Mouse (Mus musculus) stomach, embryonic 15.5 days (tissue): ENCODE results near the gene Klk12. TPM values are rescaled to one million over a fixed set of nuclear protein-coding genes. Genes with fewer than 3 reads are reported as not detected.

Experiments used
- ATAC-seq: fragments of 200-750 bp; cut with Nextera tagmentation; 2 replicates; pipeline ENCODE4 v1.8.0; 2017; ENCODE audit warnings: low read depth, moderate number of reproducible peaks, moderate TSS enrichment; ENCODE audit not compliant: insufficient read depth, low FRiP score
- H3K27ac ChIP-seq: fragments of 300-500 bp; sonication (generic); 2 replicates; pipeline ENCODE4 v1.5.1; 2015; ENCODE audit warnings: mild to moderate bottlenecking, inconsistent platforms
- H3K27me3 ChIP-seq: fragments of 300-500 bp; sonication (generic); replicated peaks from 2 replicates; pipeline ENCODE4 v1.6.1; 2015; ENCODE audit warnings: inconsistent platforms
- H3K36me3 ChIP-seq: fragments of 300-500 bp; sonication (generic); 2 replicates; pipeline ENCODE4 v1.6.1; 2015; ENCODE audit warnings: inconsistent platforms
- H3K4me1 ChIP-seq: fragments of 300-500 bp; sonication (generic); 2 replicates; pipeline ENCODE4 v1.6.1; 2015; ENCODE audit warnings: inconsistent platforms
- H3K4me2 ChIP-seq: fragments of 300-500 bp; sonication (generic); 2 replicates; pipeline ENCODE4 v1.6.1; 2015; ENCODE audit warnings: mild to moderate bottlenecking, inconsistent platforms
- H3K4me3 ChIP-seq: fragments of 300-500 bp; sonication (generic); replicated peaks from 2 replicates; pipeline ENCODE4 v1.5.1; 2015; ENCODE audit warnings: inconsistent platforms
- H3K9ac ChIP-seq: fragments of 300-500 bp; sonication (generic); 2 replicates; pipeline ENCODE4 v1.6.1; 2015; ENCODE audit warnings: inconsistent platforms
- H3K9me3 ChIP-seq: fragments of 300-500 bp; sonication (generic); 2 replicates; pipeline ENCODE4 v1.6.1; 2016; ENCODE audit warnings: inconsistent platforms
- WGBS: fragments of 180-500 bp; shearing (Covaris S2); methylation state at CpG from one replicate; pipeline ENCODE4 v1.1.7; 2015; 5-methylcytosine and 5-hydroxymethylcytosine counted together
- polyA plus RNA-seq: library from polyadenylated mRNA; unstranded; fragments of >200 nt; fragmentation: Nextera tagmentation; extraction: Ambion mirVana; gene quantifications from 2 replicates; pipeline ENCODE4 v1.2.1, GENCODE M21; 2015

Gene Klk12
- 0.57 and 2.4 TPM in 2 replicates for polyA plus RNA-seq

DNA sequence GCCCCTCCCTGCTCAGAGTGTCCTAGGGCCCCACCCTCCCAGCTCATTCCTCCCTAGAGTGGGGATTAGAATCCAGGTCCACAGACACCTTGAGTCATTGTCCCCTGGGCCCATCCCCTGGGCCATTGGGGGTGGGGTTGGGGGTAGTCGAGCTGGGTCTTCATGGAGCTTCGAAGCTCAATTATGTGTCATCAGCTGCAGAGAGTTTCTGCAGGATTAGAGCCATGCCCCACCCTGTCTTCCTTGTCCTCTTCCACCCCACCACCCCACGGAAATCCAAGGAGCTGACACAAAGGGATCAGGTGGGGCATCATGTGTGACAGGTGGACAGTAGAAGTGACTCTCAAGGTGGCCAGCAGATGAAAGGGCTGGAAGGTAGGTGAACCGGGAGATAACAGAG, at the start of gene Klk12:
Gene Klk12 (plus strand): TSS at position 301 of the 400 bp plus-strand sequence.
- Histone ChIP-seq H3K9me3 (no peaks in the 10 kb centered on the region), H3K36me3 (no peaks in the 10 kb centered on the region), H3K4me3 (no peak within 1 kb of the TSS), H3K9ac (no peak within 1 kb of the TSS), H3K4me2 (no peak within 1 kb of the TSS), H3K4me1 (no peaks in the 10 kb centered on the region), H3K27me3 (no peaks in the 10 kb centered on the region), H3K27ac (no peak within 1 kb of the TSS)
- ATAC-seq = no peak
- WGBS = 71% methylated on average over 4 of the region's 4 CpGs

DNA sequence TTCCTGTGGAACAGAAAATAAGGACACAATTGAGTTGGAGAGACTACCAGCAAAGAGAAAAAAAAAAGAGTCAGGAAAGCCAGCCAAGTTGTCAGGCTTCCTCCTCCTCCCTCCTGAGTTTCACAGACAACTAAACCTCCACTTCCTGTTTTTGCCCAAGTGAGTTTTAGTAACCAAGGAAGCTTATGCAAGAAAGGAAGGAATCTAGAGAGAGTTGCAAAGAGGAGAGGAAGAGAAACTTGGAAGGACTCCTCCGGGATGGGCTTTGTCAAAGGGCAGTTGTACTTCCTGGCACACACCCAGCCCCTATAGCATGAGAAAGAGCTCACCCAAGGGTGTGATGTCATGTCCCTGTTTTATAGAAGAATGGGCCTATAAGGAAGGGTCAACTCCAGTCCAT, 20.9 kb upstream of the Klk12 start:
- Histone ChIP-seq H3K4me3 (no peak overlapping the region), H3K27me3 (no peaks in the 10 kb centered on the region), H3K9ac (no peak overlapping the region), H3K27ac (no peak overlapping the region), H3K9me3 (no peaks in the 10 kb centered on the region), H3K4me2 (no peak overlapping the region), H3K4me1 (no peaks in the 10 kb centered on the region), H3K36me3 (no peaks in the 10 kb centered on the region)
- no peak for ATAC-seq
- 43% methylated on average over 1 of the region's 1 CpGs for WGBS

DNA sequence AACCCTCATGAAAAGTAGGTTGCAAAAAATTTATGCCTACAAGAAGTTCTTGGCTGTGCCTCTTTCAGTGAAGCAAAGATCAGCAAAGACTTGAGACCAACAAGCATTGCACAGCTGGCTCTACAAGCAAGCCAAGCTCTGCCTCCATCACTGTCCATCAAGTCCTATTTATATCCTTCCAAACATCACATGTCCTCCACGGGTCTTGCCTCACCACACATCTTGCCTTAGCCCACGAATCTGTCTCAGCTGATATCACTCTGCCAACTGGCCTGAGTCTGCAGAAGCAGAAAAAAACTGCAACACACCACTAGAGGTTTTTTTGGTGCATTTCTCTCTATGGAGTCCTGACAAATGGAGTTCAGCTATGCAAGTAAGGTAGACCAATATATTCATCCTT, 15.9 kb upstream of the Klk12 start:
- ATAC-seq = no peak
- Histone ChIP-seq H3K4me1 (no peaks in the 10 kb centered on the region), H3K9ac (no peak overlapping the region), H3K4me3 (no peak overlapping the region), H3K36me3 (no peaks in the 10 kb centered on the region), H3K9me3 (no peaks in the 10 kb centered on the region), H3K27ac (no peak overlapping the region), H3K27me3 (no peaks in the 10 kb centered on the region), H3K4me2 (no peak overlapping the region)
- 75% methylated on average over 2 of the region's 2 CpGs for WGBS

DNA sequence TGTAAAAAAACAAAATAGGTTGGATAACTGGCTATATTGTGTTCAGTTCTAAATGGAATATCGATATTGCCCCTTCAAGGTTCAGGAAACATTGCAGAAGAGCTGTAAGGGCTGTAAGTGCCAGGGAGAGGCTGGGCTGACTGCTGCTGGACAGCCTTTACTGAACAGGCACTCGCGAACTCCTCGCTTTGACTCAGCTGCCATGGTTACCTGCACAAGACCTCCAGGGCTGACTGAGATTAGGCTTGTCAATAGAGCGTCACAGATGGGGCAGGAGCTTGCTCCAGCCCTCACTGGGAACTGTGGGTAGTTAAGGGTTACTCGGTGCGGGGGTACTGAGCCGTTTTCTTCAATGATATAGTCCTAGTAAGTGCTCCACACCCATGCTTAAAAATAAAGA, 2.2 kb upstream of the Klk12 start:
- no peak for ATAC-seq
- 43% methylated on average over 8 of the region's 8 CpGs for WGBS
- H3K36me3 ChIP-seq = no peaks in the 10 kb centered on the region

DNA sequence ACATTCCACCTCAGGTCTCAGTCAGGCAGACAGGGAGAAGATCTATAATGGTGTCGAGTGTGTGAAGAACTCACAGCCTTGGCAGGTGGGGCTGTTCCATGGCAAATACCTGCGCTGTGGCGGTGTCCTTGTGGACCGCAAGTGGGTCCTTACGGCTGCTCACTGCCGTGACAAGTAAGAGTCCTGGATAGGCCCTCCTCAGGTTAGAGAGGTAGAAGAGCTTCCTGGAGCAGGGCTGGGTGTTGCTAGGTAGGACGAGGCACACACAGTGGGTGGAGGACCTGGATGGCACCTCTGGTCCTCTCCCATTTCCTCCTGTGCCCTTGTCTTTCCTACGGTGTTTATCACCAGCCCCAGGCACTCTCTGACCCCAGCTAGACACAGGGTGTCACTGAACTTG, 939 bp downstream of the Klk12 start:
- 84% methylated on average over 8 of the region's 8 CpGs for WGBS
- no peak overlapping the region for H3K4me3 ChIP-seq
- H3K9ac ChIP-seq = no peak overlapping the region
- H3K36me3 ChIP-seq = no peaks in the 10 kb centered on the region
- no peak for ATAC-seq
- no peaks in the 10 kb centered on the region for H3K27me3 ChIP-seq
- no peaks in the 10 kb centered on the region for H3K9me3 ChIP-seq
- no peak overlapping the region for H3K27ac ChIP-seq
- no peak overlapping the region for H3K4me2 ChIP-seq
- no peaks in the 10 kb centered on the region for H3K4me1 ChIP-seq

More for the DNA sequence above, 2.2 kb upstream of the Klk12 start:
- Histone ChIP-seq H3K4me1 (no peaks in the 10 kb centered on the region), H3K9ac (no peak overlapping the region), H3K27me3 (no peaks in the 10 kb centered on the region), H3K4me2 (no peak overlapping the region), H3K4me3 (no peak overlapping the region), H3K9me3 (no peaks in the 10 kb centered on the region), H3K27ac (no peak overlapping the region)

DNA sequence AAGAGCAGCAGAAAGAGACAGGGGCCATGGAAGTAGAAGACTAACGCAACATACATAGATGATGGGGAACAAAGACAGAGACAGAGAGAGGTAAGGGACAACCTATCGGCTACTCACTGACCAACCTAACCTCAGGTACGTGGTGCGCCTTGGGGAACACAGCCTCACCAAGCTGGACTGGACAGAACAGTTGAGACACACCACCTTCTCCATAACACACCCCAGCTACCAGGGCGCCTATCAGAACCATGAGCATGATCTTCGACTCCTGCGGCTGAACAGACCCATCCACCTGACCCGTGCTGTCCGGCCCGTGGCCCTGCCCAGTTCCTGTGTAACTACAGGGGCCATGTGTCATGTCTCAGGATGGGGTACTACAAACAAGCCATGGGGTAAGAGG, 2.0 kb downstream of the Klk12 start:
- no peaks in the 10 kb centered on the region for H3K9me3 ChIP-seq
- no peak for ATAC-seq
- no peaks in the 10 kb centered on the region for H3K36me3 ChIP-seq
- H3K27ac ChIP-seq = no peak overlapping the region
- no peak overlapping the region for H3K4me3 ChIP-seq
- H3K4me2 ChIP-seq = no peak overlapping the region
- no peak overlapping the region for H3K9ac ChIP-seq
- H3K27me3 ChIP-seq = no peaks in the 10 kb centered on the region
- 89% methylated on average over 10 of the region's 10 CpGs for WGBS
- H3K4me1 ChIP-seq = no peaks in the 10 kb centered on the region

DNA sequence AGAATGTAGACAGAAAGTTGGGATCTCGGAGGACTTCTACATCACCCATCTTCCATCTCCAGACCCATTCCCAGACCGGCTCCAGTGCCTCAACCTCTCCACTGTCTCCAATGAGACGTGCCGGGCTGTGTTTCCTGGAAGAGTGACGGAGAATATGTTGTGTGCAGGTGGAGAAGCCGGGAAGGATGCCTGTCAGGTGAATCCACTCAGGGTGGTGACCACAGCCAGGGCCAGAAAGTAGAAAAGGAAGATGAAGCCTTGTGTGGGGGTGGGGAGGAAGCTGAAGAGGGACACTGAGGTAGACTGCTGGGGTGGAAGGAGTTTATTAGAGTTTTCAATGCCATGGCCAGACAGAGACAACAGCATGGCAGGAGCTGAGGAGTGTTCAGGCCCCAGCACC, 3.2 kb downstream of the Klk12 start:
- no peak overlapping the region for H3K4me3 ChIP-seq
- no peak overlapping the region for H3K9ac ChIP-seq
- H3K36me3 ChIP-seq = no peaks in the 10 kb centered on the region
- H3K4me1 ChIP-seq = no peaks in the 10 kb centered on the region
- no peak overlapping the region for H3K4me2 ChIP-seq
- no peak for ATAC-seq
- H3K27ac ChIP-seq = no peak overlapping the region
- WGBS = 90% methylated on average over 6 of the region's 6 CpGs
- H3K9me3 ChIP-seq = no peaks in the 10 kb centered on the region
- no peaks in the 10 kb centered on the region for H3K27me3 ChIP-seq

DNA sequence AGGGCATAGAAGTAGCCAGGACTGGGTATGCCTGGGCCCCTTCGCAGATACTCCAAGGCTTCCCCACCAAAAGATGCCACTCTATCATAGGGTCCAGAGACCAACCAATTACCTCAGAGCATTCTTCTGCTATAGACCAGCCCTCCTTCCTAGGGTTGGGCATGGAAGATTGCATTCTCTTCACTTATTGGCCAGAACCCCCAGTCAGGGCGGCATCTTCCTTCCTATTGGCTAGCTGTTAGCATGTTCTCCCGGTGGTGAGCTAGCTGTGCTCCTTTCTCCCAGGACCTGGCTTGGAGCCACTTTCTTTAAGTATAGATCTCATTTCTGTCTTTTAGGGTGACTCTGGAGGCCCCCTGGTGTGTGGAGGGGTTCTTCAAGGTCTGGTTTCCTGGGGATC, 4.2 kb downstream of the Klk12 start:
- H3K27ac ChIP-seq = no peak overlapping the region
- no peaks in the 10 kb centered on the region for H3K36me3 ChIP-seq
- H3K9me3 ChIP-seq = no peaks in the 10 kb centered on the region
- ATAC-seq = no peak
- H3K27me3 ChIP-seq = no peaks in the 10 kb centered on the region
- no peaks in the 10 kb centered on the region for H3K4me1 ChIP-seq
- no peak overlapping the region for H3K9ac ChIP-seq
- H3K4me3 ChIP-seq = no peak overlapping the region
- H3K4me2 ChIP-seq = no peak overlapping the region
- WGBS = 79% methylated on average over 3 of the region's 3 CpGs

DNA sequence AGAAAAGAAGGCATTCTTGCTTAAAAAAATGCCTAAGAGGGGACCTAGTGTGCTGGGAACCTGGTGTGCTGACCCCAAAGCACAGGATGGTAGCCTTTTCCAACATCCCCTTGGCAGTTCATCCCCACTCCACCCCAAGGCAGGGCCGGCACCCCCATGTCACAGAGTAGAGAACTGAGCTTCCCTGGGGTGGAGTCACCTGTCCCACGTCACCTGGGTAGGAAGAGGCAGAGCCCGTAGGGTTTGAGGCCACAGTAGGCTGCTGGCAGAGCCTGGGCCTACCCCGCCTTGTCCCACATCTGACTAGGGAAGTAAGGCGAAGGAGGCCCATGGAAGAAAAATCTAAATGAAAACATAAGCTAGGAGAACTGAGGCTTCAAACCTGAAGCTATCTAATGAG, 5.7 kb downstream of the Klk12 start, which contains the start of gene Klk11:
Gene Klk11 (plus strand): TSS at position 241 of the 400 bp plus-strand sequence.
- H3K4me3 ChIP-seq = no peak within 1 kb of the TSS
- no peak within 1 kb of the TSS for H3K4me2 ChIP-seq
- no peaks in the 10 kb centered on the region for H3K27me3 ChIP-seq
- no peaks in the 10 kb centered on the region for H3K9me3 ChIP-seq
- ATAC-seq = no peak
- H3K9ac ChIP-seq = no peak within 1 kb of the TSS
- 76% methylated on average over 5 of the region's 5 CpGs for WGBS
- no peaks in the 10 kb centered on the region for H3K36me3 ChIP-seq
- H3K27ac ChIP-seq = peak within 1 kb of the TSS; percentile 74
- H3K4me1 ChIP-seq = no peaks in the 10 kb centered on the region

DNA sequence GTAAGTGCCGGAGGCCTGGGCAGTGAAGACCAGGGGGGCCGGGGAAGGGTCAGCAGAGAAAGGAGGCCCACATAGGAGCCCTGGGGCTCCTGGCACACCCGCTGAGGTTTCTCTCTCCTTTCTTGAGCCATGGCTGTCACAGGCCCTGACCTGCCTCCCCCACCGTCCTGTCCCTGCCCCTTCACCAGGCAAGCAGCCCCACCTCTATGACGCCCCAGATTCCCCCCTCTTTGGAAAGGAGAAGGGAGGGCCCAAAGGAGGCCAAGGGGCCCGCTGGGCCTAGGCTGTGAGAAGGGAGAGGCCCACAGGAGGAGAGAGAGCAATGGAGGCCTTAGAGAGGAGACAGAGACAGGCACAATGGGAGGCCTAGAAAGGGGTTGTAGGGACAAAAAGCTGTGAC, 6.1 kb downstream of the Klk12 start:
- 61% methylated on average over 6 of the region's 6 CpGs for WGBS
- Histone ChIP-seq H3K9ac (no peak overlapping the region), H3K4me2 (no peak overlapping the region), H3K27ac (peak overlapping the region; percentile 74), H3K4me1 (no peaks in the 10 kb centered on the region), H3K4me3 (no peak overlapping the region), H3K9me3 (no peaks in the 10 kb centered on the region), H3K36me3 (no peaks in the 10 kb centered on the region), H3K27me3 (no peaks in the 10 kb centered on the region)
- peak; percentile 48; the same call in 1 of the 2 replicates for ATAC-seq

DNA sequence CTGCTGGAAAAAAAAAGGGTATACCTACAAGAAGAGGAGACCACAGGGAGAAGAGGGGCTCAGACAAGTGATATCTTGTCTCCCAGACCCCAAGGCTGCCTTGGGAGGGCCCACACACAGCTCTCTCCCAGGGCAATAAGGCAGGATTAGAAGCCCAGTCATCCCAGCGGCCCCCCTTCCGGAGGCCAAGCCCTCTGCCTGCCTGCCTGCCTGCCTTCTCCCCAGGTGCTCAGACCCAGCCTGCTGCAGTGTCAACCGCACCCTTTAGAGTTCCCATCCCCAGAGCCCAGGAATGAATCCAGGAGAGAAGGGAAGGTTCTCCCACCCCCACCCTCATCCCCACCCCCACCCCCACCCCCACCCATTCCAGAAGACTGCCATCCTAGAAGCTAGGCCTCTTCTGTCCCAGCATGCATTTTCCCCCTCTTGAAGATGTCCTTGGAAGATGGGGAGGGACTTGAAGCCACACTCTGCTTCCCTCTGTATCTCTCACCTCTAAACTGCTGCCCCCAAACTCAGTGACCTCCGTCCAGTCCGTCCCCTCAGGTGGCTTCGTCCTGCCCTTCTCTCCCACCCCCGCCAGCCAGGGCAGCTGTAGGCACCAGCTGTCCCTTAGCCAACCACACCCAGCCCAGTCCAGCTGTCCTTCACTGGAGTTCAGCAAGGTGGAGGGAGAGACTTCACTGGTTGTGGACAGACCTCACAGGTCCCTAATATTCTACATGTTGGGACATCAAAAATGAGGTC, 6.8 kb downstream of the Klk12 start:
- ATAC-seq = 0 out of 2 replicates have a peak, but pooled peaks have one; percentile 20
- Histone ChIP-seq H3K4me3 (no peak overlapping the region), H3K27me3 (no peaks in the 10 kb centered on the region), H3K4me1 (no peaks in the 10 kb centered on the region), H3K27ac (peak overlapping the region; percentile 74), H3K36me3 (no peaks in the 10 kb centered on the region), H3K9me3 (no peaks in the 10 kb centered on the region), H3K4me2 (no peak overlapping the region), H3K9ac (no peak overlapping the region)
- WGBS = 52% methylated on average over 6 of the region's 7 CpGs

DNA sequence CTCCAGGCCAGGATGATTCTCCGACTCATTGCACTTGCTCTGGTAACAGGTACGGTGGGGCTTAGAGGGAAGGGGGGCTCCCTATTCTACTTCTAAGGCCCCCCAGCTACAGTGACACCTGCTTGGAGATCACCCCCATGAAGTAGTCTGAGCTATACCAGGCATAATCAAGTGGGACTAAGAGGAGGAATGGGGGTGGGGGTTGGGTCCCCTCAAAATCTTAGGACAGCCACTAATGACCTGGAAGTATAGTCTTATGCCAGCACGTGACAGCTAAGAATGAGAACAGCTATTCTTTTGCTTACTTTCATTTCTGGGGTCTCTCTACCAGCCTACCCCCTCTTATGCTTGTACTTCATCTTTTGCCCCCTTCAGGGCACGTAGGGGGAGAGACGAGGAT, 7.8 kb downstream of the Klk12 start:
- no peak overlapping the region for H3K4me2 ChIP-seq
- H3K9me3 ChIP-seq = no peaks in the 10 kb centered on the region
- 86% methylated on average over 5 of the region's 5 CpGs for WGBS
- no peaks in the 10 kb centered on the region for H3K4me1 ChIP-seq
- no peak overlapping the region for H3K4me3 ChIP-seq
- H3K27me3 ChIP-seq = no peaks in the 10 kb centered on the region
- H3K27ac ChIP-seq = no peak overlapping the region
- H3K36me3 ChIP-seq = no peaks in the 10 kb centered on the region
- no peak overlapping the region for H3K9ac ChIP-seq
- ATAC-seq = no peak

DNA sequence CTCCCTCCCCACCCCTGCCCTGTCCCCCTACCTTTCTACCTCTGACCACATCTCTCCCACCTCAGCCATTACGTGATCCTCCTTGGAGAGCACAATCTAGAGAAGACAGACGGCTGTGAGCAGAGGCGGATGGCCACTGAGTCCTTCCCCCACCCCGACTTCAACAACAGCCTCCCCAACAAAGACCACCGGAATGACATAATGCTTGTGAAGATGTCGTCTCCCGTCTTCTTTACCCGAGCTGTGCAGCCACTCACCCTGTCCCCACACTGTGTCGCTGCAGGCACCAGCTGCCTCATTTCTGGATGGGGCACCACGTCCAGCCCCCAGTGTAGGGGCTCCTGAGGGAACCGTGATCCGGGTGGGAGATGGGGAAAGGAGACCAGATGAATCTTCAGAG, 8.7 kb downstream of the Klk12 start:
- H3K4me1 ChIP-seq = 0 out of 2 replicates have a peak, but pooled peaks cover 3% of the 10 kb centered on the region
- ATAC-seq = no peak
- 87% methylated on average over 12 of the region's 12 CpGs for WGBS
- H3K27ac ChIP-seq = no peak overlapping the region
- H3K9ac ChIP-seq = no peak overlapping the region
- no peaks in the 10 kb centered on the region for H3K36me3 ChIP-seq
- no peaks in the 10 kb centered on the region for H3K27me3 ChIP-seq
- no peak overlapping the region for H3K4me3 ChIP-seq
- no peak overlapping the region for H3K4me2 ChIP-seq
- no peaks in the 10 kb centered on the region for H3K9me3 ChIP-seq
